ENCODE assay signal across 8 mouse cellular contexts in the genomic region with DNA sequence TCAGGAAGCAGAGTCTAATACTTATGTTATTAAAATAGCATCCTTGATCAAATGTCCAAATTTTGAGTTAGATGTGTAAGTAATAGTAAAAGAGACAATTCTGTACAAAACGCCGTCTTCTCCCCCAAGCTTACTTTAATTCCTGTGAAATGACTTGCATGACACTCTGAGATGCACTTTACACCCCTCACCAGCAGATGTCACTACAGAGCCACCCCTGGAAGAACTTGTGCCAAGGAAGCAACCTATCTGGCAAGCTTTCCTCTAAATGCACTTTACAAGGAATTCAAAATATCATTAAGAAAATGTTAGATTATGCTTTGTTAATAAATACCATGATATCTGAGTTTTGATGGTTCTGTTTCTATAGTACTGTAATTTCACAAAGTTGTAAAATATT.
DNase-seq lines count a peak whose midpoint lies in the region; ATAC-seq and TF ChIP-seq lines count a peak whose summit lies in the region.
"Had no signal": no experiment of that assay in that cellular context is flagged by ENCODE, and none has a peak within 500 bp of the region (broad histone marks: within the 10 kb centered on the region; RNA-seq: fewer than 3 reads in every experiment).

No protein-coding gene starts in this region.

- no peaks in the 10 kb centered on the region for H3K27me3 ChIP-seq in G1E (ENCODE audit: insufficient read depth, low read length)
- H3K27me3 ChIP-seq in embryonic facial prominence, embryonic 10.5 days (replicated peaks; ENCODE audit: low read depth, poor library complexity, severe bottlenecking): no peaks in the 10 kb centered on the region
- H3K27me3 ChIP-seq in heart, postnatal 0 days (ENCODE audit: control insufficient read depth, insufficient read depth, low read length): no peaks in the 10 kb centered on the region
- H3K27me3 ChIP-seq: midbrain, embryonic 12.5 days had no signal

- 0 out of 2 replicates have a peak, but pooled peaks have one; percentile 55 for ATAC-seq in G1E (ENCODE audit: extremely low read depth, insufficient number of reproducible peaks, low FRiP score, poor library complexity, severe bottlenecking)
- ATAC-seq in heart, postnatal 0 days (ENCODE audit: insufficient read depth, low read depth): no peak
- ATAC-seq in megakaryocyte progenitor cell, adult 5-6 weeks (replicated peaks; ENCODE audit: poor library complexity): peak; percentile 94

- no peak overlapping the region for H3K9ac ChIP-seq in heart, postnatal 0 days (replicated peaks; ENCODE audit: low read depth, low read length)
- H3K9ac ChIP-seq: midbrain, embryonic 12.5 days had no signal

- H3K4me2 ChIP-seq in heart, postnatal 0 days (ENCODE audit: low read depth, low read length): no peak overlapping the region
- H3K4me2 ChIP-seq: midbrain, embryonic 12.5 days had no signal

- WGBS in embryonic facial prominence, embryonic 10.5 days: 35% methylated on average over 2 of the region's 2 CpGs
- WGBS in heart, postnatal 0 days: 19% methylated on average over 2 of the region's 2 CpGs

- DNase-seq in G1E (ENCODE audit: low spot score): peak; percentile 21
- peak; percentile 85 for DNase-seq in adrenal gland, postnatal 10 days
- peak; percentile 82 for DNase-seq in embryonic facial prominence, embryonic 10.5 days (ENCODE audit: low spot score)
- DNase-seq in heart, postnatal 0 days (ENCODE audit: low spot score): peak; percentile 80
- peak; percentile 81 to 84 for DNase-seq in layer of hippocampus, postnatal 10 days (ENCODE audit: low spot score in 2 of 2)
- DNase-seq in spleen, adult 12 weeks (ENCODE audit: low spot score): peak; percentile 37

- peak; percentile 91 for TF ChIP-seq CTCF in G1E (IDR thresholded peaks at IDR 0.05; ENCODE audit: low read depth, low read length)
- TF ChIP-seq CTCF in heart, postnatal 0 days (IDR thresholded peaks at IDR 0.05; ENCODE audit: low read depth): peak; percentile 99

- TF ChIP-seq EP300 in heart, postnatal 0 days (IDR thresholded peaks at IDR 0.05; ENCODE audit: low read depth): no peak

- H3K27ac ChIP-seq in embryonic facial prominence, embryonic 10.5 days (replicated peaks): no peak overlapping the region
- no peak overlapping the region for H3K27ac ChIP-seq in heart, postnatal 0 days (ENCODE audit: low read depth)
- H3K27ac ChIP-seq: midbrain, embryonic 12.5 days had no signal

- no peak overlapping the region for H3K4me3 ChIP-seq in G1E (ENCODE audit: low read depth, low read length)
- H3K4me3 ChIP-seq in embryonic facial prominence, embryonic 10.5 days: no peak overlapping the region
- no peak overlapping the region for H3K4me3 ChIP-seq in heart, postnatal 0 days (ENCODE audit: low read depth, low read length)
- H3K4me3 ChIP-seq: midbrain, embryonic 12.5 days had no signal

- H3K36me3 ChIP-seq in G1E (replicated peaks): peaks cover 3% of the 10 kb centered on the region
- no peaks in the 10 kb centered on the region for H3K36me3 ChIP-seq in embryonic facial prominence, embryonic 10.5 days (replicated peaks)
- H3K36me3 ChIP-seq in heart, postnatal 0 days (replicated peaks; ENCODE audit: control insufficient read depth, insufficient read depth, low read length): no peaks in the 10 kb centered on the region
- H3K36me3 ChIP-seq: midbrain, embryonic 12.5 days had no signal

- H3K9me3 ChIP-seq in G1E (replicated peaks): no peaks in the 10 kb centered on the region
- no peaks in the 10 kb centered on the region for H3K9me3 ChIP-seq in embryonic facial prominence, embryonic 10.5 days
- no peaks in the 10 kb centered on the region for H3K9me3 ChIP-seq in heart, postnatal 0 days (replicated peaks; ENCODE audit: control insufficient read depth, low read length)
- H3K9me3 ChIP-seq: midbrain, embryonic 12.5 days had no signal

- peaks cover 5% of the 10 kb centered on the region; the same call in 1 of the 2 replicates for H3K4me1 ChIP-seq in G1E (ENCODE audit: insufficient read depth, low read depth, low read length)
- H3K4me1 ChIP-seq in embryonic facial prominence, embryonic 10.5 days: peaks cover 12% of the 10 kb centered on the region; the same call in 1 of the 2 replicates
- H3K4me1 ChIP-seq in heart, postnatal 0 days (ENCODE audit: control insufficient read depth, insufficient read depth): no peaks in the 10 kb centered on the region
- H3K4me1 ChIP-seq: midbrain, embryonic 12.5 days had no signal

Comparison
In these comparisons a context has a peak if more than half of its experiments do, and no peak if none do; other contexts are left out.
1. DNase-seq: peak in every context shown above with its lines; median percentile 85 in adrenal gland, postnatal 10 days; 82 in layer of hippocampus, postnatal 10 days; 82 in embryonic facial prominence, embryonic 10.5 days; 80 in heart, postnatal 0 days; 37 in spleen, adult 12 weeks; 21 in G1E.